Mouse (Mus musculus) CH12.LX (cell line): Measurements from ENCODE around the gene Ran. TPM values are rescaled to one million over a fixed set of nuclear protein-coding genes. Genes with fewer than 3 reads are reported as not detected.

Experiments
- DNase-seq: peaks from one replicate; pipeline ENCODE4 v3.0.0-alpha.2; 2013; ENCODE audit errors: extremely low read depth
- H3K27ac ChIP-seq: 2 replicates; pipeline ENCODE4 v1.5.1; 2012; ENCODE audit warnings: low read depth, mild to moderate bottlenecking, control low read depth, moderate library complexity; ENCODE audit not compliant: insufficient read depth
- H3K27me3 ChIP-seq: replicated peaks from 2 replicates; pipeline ENCODE3; 2012; ENCODE audit warnings: inconsistent platforms
- H3K36me3 ChIP-seq, 2 experiments: replicated peaks in 1 of 2; 2 replicates each; pipeline versions ENCODE3 to v1.6.1; 2012; ENCODE audit warnings: inconsistent platforms in 1 of 2, low read length in 1 of 2, mild to moderate bottlenecking in 1 of 2, mixed read lengths in 1 of 2, moderate library complexity in 1 of 2; ENCODE audit not compliant: control insufficient read depth in 1 of 2, insufficient read depth in 1 of 2
- H3K4me1 ChIP-seq, 2 experiments: 2 replicates each; pipeline ENCODE4 v1.6.1; 2012; ENCODE audit warnings: inconsistent platforms in 1 of 2, moderate library complexity in 1 of 2; ENCODE audit not compliant: insufficient read depth in 2 of 2, control insufficient read depth in 1 of 2
- H3K4me2 ChIP-seq: 2 replicates; pipeline ENCODE4 v1.6.1; 2012; ENCODE audit warnings: low read depth, mild to moderate bottlenecking, control low read depth; ENCODE audit not compliant: poor library complexity, insufficient read depth, severe bottlenecking
- H3K4me3 ChIP-seq, 3 experiments: fragments of 150-350 bp in 1 of 3; sonication (generic) in 1 of 3; replicated peaks in 1 of 3; 2 replicates each; pipeline versions ENCODE3 to v1.5.1; 2011 to 2012; ENCODE audit warnings: low read depth in 2 of 3, low read length in 2 of 3, mild to moderate bottlenecking in 2 of 3, moderate library complexity in 2 of 3, control low read depth in 1 of 3, improper control_type of control experiment in 1 of 3, inconsistent platforms in 1 of 3, mixed read lengths in 1 of 3; ENCODE audit not compliant: poor library complexity in 1 of 3
- H3K79me2 ChIP-seq: replicated peaks from 2 replicates; pipeline ENCODE4 v1.6.1; 2012; ENCODE audit warnings: mild to moderate bottlenecking, moderate library complexity; ENCODE audit not compliant: control insufficient read depth, poor library complexity, insufficient read depth, severe bottlenecking; ENCODE audit errors: extremely low read depth
- H3K9ac ChIP-seq: 2 replicates; pipeline ENCODE4 v1.6.1; 2012; ENCODE audit warnings: low read depth, mild to moderate bottlenecking, control low read depth, moderate library complexity; ENCODE audit not compliant: insufficient read depth
- H3K9me3 ChIP-seq: replicated peaks from 2 replicates; pipeline ENCODE3; 2012; ENCODE audit warnings: low read length, inconsistent platforms, mixed read lengths
- BHLHE40 ChIP-seq: IDR thresholded peaks from 2 replicates; pipeline ENCODE4 v1.6.1; 2011; ENCODE audit warnings: mild to moderate bottlenecking, low read depth, low read length, improper control_type of control experiment
- E2F4 ChIP-seq: IDR thresholded peaks from 2 replicates; pipeline ENCODE4 v1.6.1; 2011; ENCODE audit warnings: low read depth, low read length, improper control_type of control experiment; ENCODE audit not compliant: insufficient replicate concordance
- EP300 ChIP-seq: IDR thresholded peaks from 2 replicates; pipeline ENCODE4 v1.6.1; 2011; ENCODE audit warnings: low read length, improper control_type of control experiment
- JUND ChIP-seq: conservative IDR thresholded peaks from 2 replicates; pipeline ENCODE4 v1.6.1; 2011; ENCODE audit warnings: low read depth, low read length, improper control_type of control experiment
- MAZ ChIP-seq: IDR thresholded peaks from 2 replicates; pipeline ENCODE4 v1.6.1; 2012; ENCODE audit warnings: low read depth, mild to moderate bottlenecking, inconsistent platforms, low read length, improper control_type of control experiment, moderate library complexity
- MEF2A ChIP-seq: IDR thresholded peaks from 2 replicates; pipeline ENCODE4 v1.6.1; 2014; ENCODE audit warnings: low read depth, mild to moderate bottlenecking, inconsistent platforms, low read length, improper control_type of control experiment, borderline replicate concordance
- MXI1 ChIP-seq: IDR thresholded peaks from 2 replicates; pipeline ENCODE4 v1.6.1; 2011; ENCODE audit warnings: mild to moderate bottlenecking, low read depth, low read length, improper control_type of control experiment
- NRF1 ChIP-seq: IDR thresholded peaks from 2 replicates; pipeline ENCODE4 v1.6.1; 2014; ENCODE audit warnings: low read depth, mild to moderate bottlenecking, inconsistent platforms, low read length, improper control_type of control experiment, moderate library complexity
- RAD21 ChIP-seq: IDR thresholded peaks from 2 replicates; pipeline ENCODE4 v1.6.1; 2011; ENCODE audit warnings: low read depth, mild to moderate bottlenecking, low read length, improper control_type of control experiment, moderate library complexity
- SMC3 ChIP-seq: IDR thresholded peaks from 2 replicates; pipeline ENCODE4 v1.6.1; 2011; ENCODE audit warnings: low read depth, low read length, improper control_type of control experiment
- TBP ChIP-seq: conservative IDR thresholded peaks from 2 replicates; pipeline ENCODE4 v1.6.1; 2011; ENCODE audit warnings: low read depth, low read length, improper control_type of control experiment
- UBTF ChIP-seq: IDR thresholded peaks from 2 replicates; pipeline ENCODE4 v1.6.1; 2012; ENCODE audit warnings: low read depth, mild to moderate bottlenecking, inconsistent platforms, low read length, improper control_type of control experiment, moderate library complexity
- ZC3H11A ChIP-seq: IDR thresholded peaks from 2 replicates; pipeline ENCODE4 v1.6.1; 2012; ENCODE audit warnings: low read depth, mild to moderate bottlenecking, inconsistent platforms, low read length, improper control_type of control experiment
- ZKSCAN1 ChIP-seq: IDR thresholded peaks from 2 replicates; pipeline ENCODE4 v1.6.1; 2012; ENCODE audit warnings: low read depth, inconsistent platforms, low read length, improper control_type of control experiment, borderline replicate concordance
- ZMIZ1 ChIP-seq: IDR thresholded peaks from 2 replicates; pipeline ENCODE4 v1.6.1; 2012; ENCODE audit warnings: low read depth, mild to moderate bottlenecking, inconsistent platforms, low read length, improper control_type of control experiment
- dilution Hi-C: fragments of 300-500 bp; cut with MboI; formaldehyde crosslinking; loops from 2 replicates; pipeline ENCODE4 v1.14.3; 2020; ENCODE audit warnings: low sequenced_read_pairs; ENCODE audit not compliant: extremely low pct_unique_long_range_greater_than_20kb, extremely low pct_ligation_motif_present
- in situ Hi-C: fragments of 300-500 bp; cut with MboI; formaldehyde crosslinking; loops from 3 replicates; pipeline ENCODE4 v1.14.3; 2019; ENCODE audit warnings: low sequenced_read_pairs, low pct_ligation_motif_present, low pct_unique_long_range_greater_than_20kb, mixed read lengths
- polyA plus RNA-seq: library from polyadenylated mRNA; unstranded; fragments of >175 nt; gene quantifications from 2 replicates; pipeline ENCODE4 v1.2.1, GENCODE M21; 2012; ENCODE audit warnings: low read depth; ENCODE audit not compliant: insufficient read length
- total RNA-seq, 2 experiments: library from RNA; depleted of rRNA; stranded (reverse); fragments of 300-350 nt in 1 of 2; fragments of >200 nt in 1 of 2; gene quantifications; 2 replicates each; pipeline ENCODE4 v1.2.3; 2012 to 2014

The Ran gene
- total and polyA plus RNA-seq, 3 experiments = 847 to 1,512 (median 1,083) TPM

- in situ Hi-C loops = loop anchor here (25.0 kb wide), 1 partner anchor 1397 kb away; no protein-coding TSS in a partner anchor
Measured at GRCm38 (mm10) chr5:129009577-129009976, 10.3 kb upstream of the Ran start.

GRCm38 (mm10) chr5:129010937-129011336, 8.9 kb upstream of the Ran start:
- Histone ChIP-seq H3K79me2 (no peaks in the 10 kb centered on the region), H3K27ac (no peak overlapping the region), H3K4me2 (no peak overlapping the region), H3K4me1 (peaks cover 7 to 28% of the 10 kb centered on the region in 2 experiments), H3K9me3 (no peaks in the 10 kb centered on the region), H3K4me3 (no peak overlapping the region), H3K27me3 (peaks cover 7% of the 10 kb centered on the region), H3K9ac (no peak overlapping the region), H3K36me3 (peaks cover 0 to under 1% of the 10 kb centered on the region in 2 experiments)
- TF ChIP-seq MXI1 = no peak
- TF ChIP-seq TBP = peak; percentile 92
- no peak for TF ChIP-seq RAD21
- no peak for TF ChIP-seq ZKSCAN1
- no peak for TF ChIP-seq EP300
- TF ChIP-seq UBTF = no peak
- no peak for TF ChIP-seq ZC3H11A
- dilution Hi-C loops = no loop called here
- in situ Hi-C loops = loop anchor here (25.0 kb wide), 1 partner anchor 1399 kb away; no protein-coding TSS in a partner anchor
- no peak for DNase-seq

More at GRCm38 (mm10) chr5:129009577-129009976, 10.3 kb upstream of the Ran start:
- Histone ChIP-seq H3K9ac (no peak overlapping the region), H3K79me2 (no peaks in the 10 kb centered on the region), H3K4me2 (no peak overlapping the region), H3K4me1 (peaks cover 7 to 28% of the 10 kb centered on the region in 2 experiments), H3K9me3 (no peaks in the 10 kb centered on the region), H3K36me3 (peaks cover 0 to 2% of the 10 kb centered on the region in 2 experiments), H3K4me3 (no peak overlapping the region), H3K27ac (no peak overlapping the region), H3K27me3 (peaks cover 7% of the 10 kb centered on the region)
- dilution Hi-C loops = no loop called here
- no peak for DNase-seq
- TF ChIP-seq E2F4 (no peak), MAZ (no peak), SMC3 (no peak), NRF1 (no peak), BHLHE40 (no peak), ZMIZ1 (no peak), MEF2A (no peak), JUND (no peak)
